Mouse (Mus musculus) brain, embryonic 14.5 days (tissue): ENCODE results near the gene Med23.

Experiments
- CTCF ChIP-seq: fragments of 200-500 bp; IDR thresholded peaks from 2 replicates; pipeline ENCODE4 v1.5.1; 2012; ENCODE audit warnings: inconsistent platforms, mild to moderate bottlenecking, moderate library complexity, borderline replicate concordance; ENCODE audit not compliant: insufficient read depth, insufficient read length; ENCODE audit errors: extremely low read depth
- POLR2A ChIP-seq: fragments of 200-500 bp; IDR thresholded peaks from 2 replicates; pipeline ENCODE4 v1.6.1; 2012; ENCODE audit warnings: mild to moderate bottlenecking, inconsistent platforms, borderline replicate concordance; ENCODE audit not compliant: poor library complexity, insufficient read depth, insufficient read length, severe bottlenecking; ENCODE audit errors: extremely low read depth

DNA sequence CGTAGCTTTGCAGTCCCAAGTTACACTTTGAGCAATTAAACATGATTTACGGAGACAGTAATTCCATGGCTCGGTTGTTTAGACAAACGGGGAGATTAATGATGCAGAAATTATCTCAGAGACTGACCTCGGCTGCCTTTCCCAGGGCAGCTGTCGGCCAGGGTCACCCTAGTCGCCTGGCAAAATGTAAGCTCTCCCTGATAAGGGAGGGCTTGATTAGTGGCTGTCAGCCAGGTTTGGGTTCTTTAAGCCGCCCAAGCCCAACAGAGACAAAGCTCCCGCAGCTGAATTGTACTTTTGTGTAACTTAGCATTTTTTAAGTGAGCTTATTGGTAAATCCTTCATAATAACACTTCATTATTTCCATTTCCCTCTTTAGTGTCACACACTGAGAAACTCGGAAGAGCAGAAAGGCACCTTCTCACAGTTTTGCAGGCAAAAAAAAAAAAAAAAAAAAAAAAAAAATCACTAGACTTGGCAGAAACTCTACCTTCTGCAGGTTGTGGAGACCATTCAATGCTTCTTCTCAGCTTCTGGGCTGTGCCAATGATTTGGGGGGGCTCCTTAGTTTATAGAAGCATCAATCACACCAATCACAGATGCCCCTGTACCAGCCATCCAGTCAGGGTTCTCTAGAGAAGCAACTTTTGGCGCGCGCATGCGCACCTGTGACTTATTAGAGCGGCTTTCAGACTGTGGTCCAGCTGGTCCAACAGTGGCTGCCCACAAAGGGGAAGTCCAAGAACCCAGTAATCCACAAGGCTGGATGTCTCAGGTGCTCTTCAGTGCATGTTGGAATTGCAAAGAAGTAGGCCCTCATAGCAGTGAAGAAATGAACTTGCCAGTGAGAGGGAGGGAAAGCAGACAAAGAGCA is 89.5 kb downstream of the Med23 start:
- TF ChIP-seq CTCF: no peak
- TF ChIP-seq POLR2A: no peak
